Mouse (Mus musculus) heart, adult 8-10 months (tissue): ENCODE results near the gene Serpinb3a. TPM values are rescaled to one million over a fixed set of nuclear protein-coding genes. Genes with fewer than 3 reads are reported as not detected.
"Not testable (repeated sequence)": the region's sequence is repeated elsewhere in the genome, so short reads cannot be mapped to it uniquely, and the experiment has no call there.

ENCODE experiments used
- DNase-seq: peaks from one replicate; pipeline ENCODE4 v3.0.0; 2022; ENCODE audit warnings: low spot score
- total RNA-seq, 4 experiments: library from RNA; stranded (reverse); gene quantifications; 2 replicates each; pipeline ENCODE4 v1.2.4; 2022

Serpinb3a gene
- total RNA-seq: not detected

GRCm38 (mm10) chr1:107052203-107052602 lies at the start of gene Serpinb3a:
Gene Serpinb3a, minus strand, starts transcription at chr1:107052303.
- DNase-seq: no peak

GRCm38 (mm10) chr1:107098417-107098816 lies 46.3 kb upstream of the Serpinb3a start:
- DNase-seq: no peak

GRCm38 (mm10) chr1:107083406-107083805 lies 31.3 kb upstream of the Serpinb3a start, which contains the start of gene Serpinb3d:
Gene Serpinb3d, minus strand, starts transcription at chr1:107083506.
- no peak for DNase-seq

- not testable (repeated sequence) for DNase-seq
These were observed 17.9 kb downstream of the Serpinb3a start for GRCm38 (mm10) chr1:107034236-107034635.

GRCm38 (mm10) chr1:107025886-107026285 lies 26.2 kb downstream of the Serpinb3a start:
- DNase-seq: no peak

GRCm38 (mm10) chr1:107015210-107015609 lies 36.9 kb downstream of the Serpinb3a start:
- no peak for DNase-seq

- no peak for DNase-seq
These were observed 37.6 kb downstream of the Serpinb3a start for GRCm38 (mm10) chr1:107014530-107014929.

GRCm38 (mm10) chr1:107006316-107006715 lies 45.8 kb downstream of the Serpinb3a start:
- DNase-seq: no peak

- no peak for DNase-seq
These were observed 50.3 kb downstream of the Serpinb3a start for GRCm38 (mm10) chr1:107001754-107002153.

GRCm38 (mm10) chr1:107000424-107000823 lies 51.7 kb downstream of the Serpinb3a start:
- peak; percentile 2 for DNase-seq

Other genes with a start within 250 kb of the Serpinb3a start
- gene Serpinb5, start 191.1 kb downstream of the Serpinb3a start, total RNA-seq: under 1 TPM in 1 of 4 experiments, not detected in 3; 0.28 TPM
- not detected for gene Serpinb12, start 117.9 kb downstream of the Serpinb3a start, total RNA-seq
- not detected for gene Serpinb13, start 71.3 kb downstream of the Serpinb3a start, total RNA-seq
- gene Serpinb3d, start 31.2 kb upstream of the Serpinb3a start, total RNA-seq: not detected
- gene Serpinb3b, start 226.1 kb upstream of the Serpinb3a start, total RNA-seq: not detected
- gene Serpinb3c, start 226.1 kb upstream of the Serpinb3a start, total RNA-seq: not detected